Mouse (Mus musculus) lung, embryonic 16.5 days (tissue): ENCODE results near the gene Rgl3. TPM values are rescaled to one million over a fixed set of nuclear protein-coding genes. Genes with fewer than 3 reads are reported as not detected.
A peak's percentile ranks its signal among the peaks of the same experiment; 100 is the strongest.

Experiments
- ATAC-seq: fragments of 200-750 bp; cut with Nextera tagmentation; 2 replicates; pipeline ENCODE4 v1.8.0; 2017; ENCODE audit warnings: low read depth, mild to moderate bottlenecking, moderate library complexity
- H3K27ac ChIP-seq: fragments of 300-500 bp; sonication (generic); 2 replicates; pipeline ENCODE4 v1.5.1; 2014; ENCODE audit warnings: mild to moderate bottlenecking, control low read depth, low read length
- H3K27me3 ChIP-seq: fragments of 300-500 bp; sonication (generic); 2 replicates; pipeline ENCODE4 v1.6.1; 2014; ENCODE audit warnings: low read depth, low read length, mixed read lengths; ENCODE audit not compliant: control insufficient read depth, insufficient read depth
- H3K36me3 ChIP-seq: fragments of 300-500 bp; sonication (generic); 2 replicates; pipeline ENCODE4 v1.6.1; 2014; ENCODE audit warnings: low read length; ENCODE audit not compliant: control insufficient read depth, insufficient read depth
- H3K4me1 ChIP-seq: fragments of 300-500 bp; sonication (generic); replicated peaks from 2 replicates; pipeline ENCODE4 v1.6.1; 2014; ENCODE audit warnings: low read length, mixed read lengths; ENCODE audit not compliant: control insufficient read depth, insufficient read depth
- H3K4me2 ChIP-seq: fragments of 300-500 bp; sonication (generic); 2 replicates; pipeline ENCODE4 v1.6.1; 2014; ENCODE audit warnings: low read depth, low read length, control low read depth
- H3K4me3 ChIP-seq: fragments of 300-500 bp; sonication (generic); 2 replicates; pipeline ENCODE4 v1.5.1; 2014; ENCODE audit warnings: mild to moderate bottlenecking, low read length, control low read depth
- H3K9ac ChIP-seq: fragments of 300-500 bp; sonication (generic); 2 replicates; pipeline ENCODE4 v1.6.1; 2014; ENCODE audit warnings: low read length, control low read depth
- H3K9me3 ChIP-seq: fragments of 300-500 bp; sonication (generic); 2 replicates; pipeline ENCODE4 v1.6.1; 2016; ENCODE audit warnings: low read length; ENCODE audit not compliant: control insufficient read depth
- WGBS: fragments of 180-500 bp; shearing (Covaris S2); extraction: QIAGEN DNeasy Blood & Tissue Kit; methylation state at CpG from one replicate; pipeline ENCODE4 v1.1.7; 2014; 5-methylcytosine and 5-hydroxymethylcytosine counted together
- polyA plus RNA-seq: library from polyadenylated mRNA; unstranded; fragments of >200 nt; fragmentation: Nextera tagmentation; extraction: Ambion mirVana; gene quantifications from 2 replicates; pipeline ENCODE4 v1.2.1, GENCODE M21; 2015

Gene Rgl3
- polyA plus RNA-seq = 8.8 and 9.1 TPM in 2 replicates

DNA sequence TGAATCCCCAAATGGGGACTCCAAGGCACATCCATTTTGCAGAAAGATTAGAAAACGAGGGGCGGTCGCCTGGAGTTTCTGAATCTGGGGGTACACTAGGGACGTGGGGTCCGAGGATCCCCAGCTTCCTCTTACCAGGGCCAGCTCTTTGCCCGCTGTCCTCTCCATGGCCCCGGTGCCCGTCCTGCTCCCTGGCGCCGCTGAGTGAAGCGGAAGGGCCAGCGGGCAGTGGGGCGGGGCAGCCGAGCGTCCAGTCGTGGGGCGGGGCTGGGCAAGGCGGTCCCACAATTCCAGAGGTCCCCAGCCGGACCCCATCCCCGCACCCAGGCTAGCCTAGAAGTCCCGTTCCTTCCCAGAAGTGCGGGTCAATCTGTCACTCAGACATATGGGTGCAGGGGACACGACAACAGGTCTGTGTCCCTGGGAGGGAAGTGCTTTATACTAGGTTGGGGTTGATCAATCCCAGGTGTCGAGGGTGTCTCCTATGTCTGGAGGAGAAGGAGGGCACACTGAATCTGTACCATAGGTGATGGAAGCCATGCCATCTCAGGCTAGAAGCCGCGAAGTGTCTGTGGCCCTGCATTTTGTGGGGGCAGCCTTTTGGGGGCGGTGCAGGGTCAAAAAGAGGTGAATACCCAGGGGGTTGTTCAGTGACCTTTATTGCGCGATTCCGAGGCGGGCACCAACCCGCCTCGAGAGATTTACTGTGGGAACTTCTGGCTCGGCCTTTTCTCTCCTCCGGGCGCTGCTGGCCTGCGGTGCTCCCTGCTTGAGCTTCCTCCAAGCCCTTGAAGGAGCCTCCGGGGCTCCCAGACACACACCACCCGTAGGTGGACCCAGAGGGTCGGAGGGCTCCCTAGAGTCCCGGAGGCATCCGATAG, at the start of gene Rgl3:
Gene Rgl3 (minus strand): TSS at position 217 of the 881 bp plus-strand sequence.
- Histone ChIP-seq H3K4me3 (peak within 1 kb of the TSS; percentile 56), H3K9me3 (no peaks in the 10 kb centered on the region), H3K4me2 (peak within 1 kb of the TSS; percentile 77), H3K36me3 (no peaks in the 10 kb centered on the region), H3K27me3 (peaks cover 51% of the 10 kb centered on the region), H3K4me1 (peaks cover 7% of the 10 kb centered on the region), H3K9ac (peak within 1 kb of the TSS; percentile 54), H3K27ac (no peak within 1 kb of the TSS)
- ATAC-seq = peak; percentile 85
- WGBS = under 1% methylated on average over 42 of the region's 42 CpGs

DNA sequence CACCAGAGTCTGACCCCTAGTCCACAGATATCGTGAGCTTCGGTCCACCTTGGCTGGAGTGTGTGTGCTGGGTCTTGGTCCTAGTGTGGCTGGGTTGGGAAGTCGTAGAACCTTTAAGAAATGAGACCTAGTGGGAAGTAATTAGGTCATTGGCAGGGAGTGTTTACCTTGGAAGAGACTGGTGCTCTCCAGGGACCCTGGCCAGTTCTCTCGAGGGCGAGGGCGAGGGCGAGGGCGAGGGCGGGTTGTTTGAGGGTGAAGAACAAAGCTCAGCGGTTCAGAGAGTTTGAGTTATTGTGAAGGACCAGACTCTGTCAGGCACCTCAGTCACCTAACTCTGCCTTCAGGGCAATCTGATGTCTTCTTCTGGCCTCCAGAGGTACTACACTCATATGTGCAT, 48.6 kb upstream of the Rgl3 start:
- Histone ChIP-seq H3K4me2 (no peak overlapping the region), H3K36me3 (no peaks in the 10 kb centered on the region), H3K4me3 (no peak overlapping the region), H3K4me1 (no peaks in the 10 kb centered on the region), H3K27ac (no peak overlapping the region), H3K9ac (no peak overlapping the region), H3K27me3 (no peaks in the 10 kb centered on the region), H3K9me3 (0 out of 2 replicates have a peak, but pooled peaks cover 4% of the 10 kb centered on the region)
- 62% methylated on average over 10 of the region's 10 CpGs for WGBS
- no peak for ATAC-seq

DNA sequence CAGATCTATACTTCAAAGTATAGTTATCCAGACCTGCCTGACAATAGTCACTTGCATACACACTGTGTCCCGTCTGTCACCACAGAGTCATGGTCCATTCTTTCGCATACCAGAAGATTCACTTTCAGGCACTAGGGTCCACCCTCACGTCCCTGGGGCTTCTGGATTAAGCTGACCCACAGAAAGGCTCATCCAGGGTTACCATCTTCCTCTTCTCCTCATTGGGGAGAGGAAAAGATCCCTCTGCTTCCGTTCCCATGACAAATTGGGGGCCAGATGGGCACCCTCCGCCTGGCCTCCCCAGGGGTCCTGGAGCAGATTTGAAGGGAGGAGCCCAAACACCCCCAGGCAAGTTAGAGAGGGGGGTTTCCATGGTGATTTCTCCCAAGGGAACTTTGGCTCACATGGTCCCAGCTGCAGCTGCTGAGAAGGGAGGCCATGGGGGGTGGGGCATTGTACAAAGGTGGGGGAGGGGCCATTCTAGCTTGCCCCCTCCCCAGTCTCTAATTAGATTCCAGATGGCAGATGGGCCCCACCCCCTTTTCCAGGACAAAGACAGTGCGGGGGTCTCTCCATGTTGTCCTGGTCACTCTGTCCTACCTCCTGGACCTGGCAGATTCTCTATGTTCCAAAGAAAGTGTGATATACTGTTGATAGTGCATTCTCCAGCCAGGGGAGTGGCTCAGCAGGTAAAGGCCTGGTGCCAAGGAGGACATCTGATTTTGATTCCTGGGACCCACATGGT, 46.2 kb upstream of the Rgl3 start:
- ATAC-seq = no peak
- no peaks in the 10 kb centered on the region for H3K27me3 ChIP-seq
- H3K4me1 ChIP-seq = no peaks in the 10 kb centered on the region
- no peak overlapping the region for H3K4me2 ChIP-seq
- H3K4me3 ChIP-seq = no peak overlapping the region
- 58% methylated on average over 6 of the region's 6 CpGs for WGBS
- no peaks in the 10 kb centered on the region for H3K36me3 ChIP-seq
- H3K9ac ChIP-seq = no peak overlapping the region
- H3K9me3 ChIP-seq = 0 out of 2 replicates have a peak, but pooled peaks cover 4% of the 10 kb centered on the region
- H3K27ac ChIP-seq = no peak overlapping the region

DNA sequence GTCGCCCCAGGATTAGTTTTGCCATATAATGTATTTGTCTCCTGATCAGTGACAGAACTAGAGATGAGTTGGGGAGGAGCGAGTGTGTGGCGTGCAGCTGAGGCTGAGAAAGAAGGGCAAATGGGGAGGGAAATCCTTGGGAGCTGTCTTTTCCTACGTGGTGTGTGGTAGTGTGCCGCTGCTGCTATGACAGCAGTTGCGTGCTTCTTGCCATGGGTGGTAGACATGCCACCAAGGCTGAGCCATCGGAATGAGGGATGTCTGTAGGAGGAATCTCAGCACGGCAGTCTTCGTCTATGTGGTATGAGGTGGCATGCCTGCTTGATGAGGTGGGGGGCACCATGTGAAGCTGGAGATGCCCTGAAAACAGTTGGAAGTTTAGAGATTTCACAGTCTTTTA, 41.1 kb upstream of the Rgl3 start:
- H3K36me3 ChIP-seq = no peaks in the 10 kb centered on the region
- H3K4me1 ChIP-seq = no peaks in the 10 kb centered on the region
- no peak overlapping the region for H3K27ac ChIP-seq
- H3K27me3 ChIP-seq = no peaks in the 10 kb centered on the region
- H3K9me3 ChIP-seq = 0 out of 2 replicates have a peak, but pooled peaks cover 4% of the 10 kb centered on the region
- ATAC-seq = no peak
- H3K9ac ChIP-seq = no peak overlapping the region
- H3K4me2 ChIP-seq = no peak overlapping the region
- 86% methylated on average over 9 of the region's 9 CpGs for WGBS
- no peak overlapping the region for H3K4me3 ChIP-seq

DNA sequence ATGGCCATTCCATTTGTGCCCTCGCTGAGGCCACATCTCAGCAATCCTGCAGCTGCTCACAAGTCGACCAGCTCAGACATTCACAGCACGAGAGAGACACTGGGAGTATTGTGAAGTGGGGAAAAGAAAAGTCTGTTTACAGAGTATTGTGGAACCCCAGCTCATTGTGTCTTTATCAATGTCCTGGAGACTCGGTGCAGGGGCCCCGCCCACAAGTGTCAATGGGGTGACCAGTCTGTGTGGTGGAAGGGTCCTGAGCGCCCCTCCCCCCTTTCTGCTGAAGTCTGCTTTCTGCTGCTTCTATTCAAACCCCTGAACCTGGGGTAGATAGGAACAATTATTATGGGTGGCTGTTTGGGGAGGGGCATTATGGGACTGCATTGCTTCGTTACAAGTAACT, 39.2 kb upstream of the Rgl3 start:
- Histone ChIP-seq H3K36me3 (no peaks in the 10 kb centered on the region), H3K27ac (no peak overlapping the region), H3K9ac (no peak overlapping the region), H3K4me3 (no peak overlapping the region), H3K4me2 (no peak overlapping the region), H3K27me3 (no peaks in the 10 kb centered on the region), H3K4me1 (no peaks in the 10 kb centered on the region), H3K9me3 (no peaks in the 10 kb centered on the region)
- 35% methylated on average over 7 of the region's 7 CpGs for WGBS
- no peak for ATAC-seq

DNA sequence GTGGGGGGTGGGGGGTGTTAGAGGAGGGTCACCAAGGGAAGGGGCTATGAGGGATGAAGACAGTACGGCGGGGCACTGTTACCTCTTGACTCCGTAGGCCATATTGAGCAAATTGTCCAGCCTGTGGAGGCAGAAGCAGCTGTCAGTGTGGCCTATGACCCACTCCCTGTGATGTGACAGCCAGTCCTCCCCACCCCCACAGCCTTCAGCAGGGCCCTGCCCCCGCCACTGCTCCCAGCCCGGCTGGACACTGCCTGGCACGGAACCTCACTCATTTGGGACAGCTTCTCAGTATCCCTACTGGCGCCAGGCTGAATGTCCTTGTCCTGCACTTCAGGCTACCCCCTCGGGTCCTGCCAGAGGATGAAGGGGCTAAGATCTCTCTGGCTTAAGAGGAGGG, 35.3 kb upstream of the Rgl3 start:
- H3K4me1 ChIP-seq = no peaks in the 10 kb centered on the region

DNA sequence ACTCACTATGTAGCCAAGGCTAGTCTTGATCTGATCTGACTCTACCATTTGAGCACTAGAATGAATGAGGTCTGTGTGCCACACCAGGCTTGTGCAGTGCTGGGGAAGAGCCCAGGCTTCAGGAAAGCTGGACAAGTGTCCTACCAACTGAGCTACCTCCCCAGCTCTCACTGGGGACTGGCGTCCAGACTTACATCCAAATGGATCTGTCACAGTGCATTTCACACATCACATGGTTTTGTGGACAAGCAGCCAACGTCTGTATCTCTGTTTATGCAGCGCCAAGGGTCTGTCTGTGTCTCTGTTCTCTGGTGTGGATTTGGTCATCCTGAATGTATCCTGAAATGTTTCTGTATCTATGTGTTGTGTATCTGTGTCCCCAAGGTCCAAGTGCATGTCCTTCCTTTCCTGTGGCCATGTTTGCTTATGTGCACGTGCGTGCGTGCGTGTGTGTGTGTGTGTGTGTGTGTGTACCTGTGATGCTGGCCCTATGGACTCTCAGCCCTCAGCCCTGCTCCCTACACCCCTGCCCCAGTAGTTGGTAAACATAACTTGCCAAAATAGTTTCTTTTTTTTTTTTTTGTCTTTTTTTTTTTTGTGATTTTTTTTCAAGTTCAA, 28.1 kb upstream of the Rgl3 start:
- WGBS = 58% methylated on average over 7 of the region's 7 CpGs
- Histone ChIP-seq H3K27ac (no peak overlapping the region), H3K4me3 (no peak overlapping the region)

More for the DNA sequence above, 35.3 kb upstream of the Rgl3 start:
- no peak overlapping the region for H3K4me2 ChIP-seq
- no peak overlapping the region for H3K9ac ChIP-seq
- H3K9me3 ChIP-seq = no peaks in the 10 kb centered on the region
- H3K27me3 ChIP-seq = no peaks in the 10 kb centered on the region
- WGBS = 38% methylated on average over 8 of the region's 8 CpGs
- peak; percentile 38 for ATAC-seq
- no peak overlapping the region for H3K4me3 ChIP-seq
- no peaks in the 10 kb centered on the region for H3K36me3 ChIP-seq
- H3K27ac ChIP-seq = no peak overlapping the region

DNA sequence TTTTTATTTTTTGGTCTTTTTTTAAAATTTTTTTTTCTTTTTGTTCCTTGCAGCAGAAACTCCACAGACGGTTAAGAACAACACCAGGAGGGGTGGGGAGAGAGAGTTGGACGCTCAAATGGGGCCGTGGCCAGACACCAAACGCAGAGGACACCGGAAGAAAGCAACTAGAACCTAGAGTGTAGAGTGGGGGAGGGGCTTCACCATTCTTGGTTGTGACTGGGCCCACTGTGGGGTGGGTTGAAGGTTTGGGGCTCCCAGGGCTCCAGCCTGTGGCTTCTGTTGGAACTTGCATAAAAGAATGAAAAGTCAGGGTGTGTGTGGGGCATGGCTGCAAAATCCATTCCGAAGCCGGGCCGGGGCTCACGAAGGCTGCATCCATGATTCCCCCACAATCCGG, 27.0 kb upstream of the Rgl3 start:
- H3K27me3 ChIP-seq = no peaks in the 10 kb centered on the region
- H3K4me1 ChIP-seq = no peaks in the 10 kb centered on the region
- peaks cover 29% of the 10 kb centered on the region for H3K36me3 ChIP-seq
- ATAC-seq = no peak
- no peak overlapping the region for H3K4me2 ChIP-seq
- 66% methylated on average over 10 of the region's 10 CpGs for WGBS
- no peak overlapping the region for H3K27ac ChIP-seq
- no peaks in the 10 kb centered on the region for H3K9me3 ChIP-seq
- H3K4me3 ChIP-seq = no peak overlapping the region
- H3K9ac ChIP-seq = no peak overlapping the region

More for the DNA sequence above, 28.1 kb upstream of the Rgl3 start:
- no peak overlapping the region for H3K9ac ChIP-seq
- no peaks in the 10 kb centered on the region for H3K9me3 ChIP-seq
- no peak for ATAC-seq
- H3K4me1 ChIP-seq = no peaks in the 10 kb centered on the region
- H3K27me3 ChIP-seq = no peaks in the 10 kb centered on the region
- H3K36me3 ChIP-seq = peaks cover 19% of the 10 kb centered on the region
- no peak overlapping the region for H3K4me2 ChIP-seq

DNA sequence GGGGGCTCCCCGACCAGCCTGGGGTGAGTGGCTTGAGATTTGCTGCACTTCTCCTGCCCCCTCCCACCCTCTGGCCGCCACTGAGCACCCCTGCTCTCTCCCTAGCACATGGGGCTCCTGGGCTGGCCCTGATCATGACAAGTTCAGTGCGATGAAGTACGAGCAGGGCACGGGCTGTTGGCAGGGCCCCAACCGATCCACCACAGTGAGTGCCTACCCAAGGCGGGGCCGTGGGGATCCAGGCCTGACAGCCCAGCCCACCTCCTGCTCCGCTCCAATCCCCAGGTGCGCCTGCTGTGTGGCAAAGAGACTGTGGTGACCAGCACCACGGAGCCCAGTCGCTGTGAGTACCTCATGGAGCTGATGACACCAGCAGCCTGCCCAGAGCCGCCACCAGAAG, 23.5 kb upstream of the Rgl3 start:
- WGBS = 91% methylated on average over 13 of the region's 13 CpGs
- no peaks in the 10 kb centered on the region for H3K9me3 ChIP-seq
- H3K4me1 ChIP-seq = no peaks in the 10 kb centered on the region
- no peak overlapping the region for H3K27ac ChIP-seq
- no peak overlapping the region for H3K4me3 ChIP-seq
- no peak for ATAC-seq
- H3K4me2 ChIP-seq = no peak overlapping the region
- H3K27me3 ChIP-seq = no peaks in the 10 kb centered on the region
- H3K36me3 ChIP-seq = peaks cover 56% of the 10 kb centered on the region
- H3K9ac ChIP-seq = no peak overlapping the region
